Mouse (Mus musculus) lung, embryonic 15.5 days (tissue): ENCODE measurements around the gene Zbtb18. TPM values are rescaled to one million over a fixed set of nuclear protein-coding genes. Genes with fewer than 3 reads are reported as not detected.

Experiments used
- ATAC-seq: fragments of 200-750 bp; cut with Nextera tagmentation; 2 replicates; pipeline ENCODE4 v1.8.0; 2017; ENCODE audit warnings: moderate number of reproducible peaks, borderline replicate concordance; ENCODE audit not compliant: low FRiP score, low TSS enrichment; ENCODE audit errors: extremely low read depth
- H3K27ac ChIP-seq: fragments of 300-500 bp; sonication (generic); 2 replicates; pipeline ENCODE4 v1.5.1; 2015; ENCODE audit warnings: moderate library complexity, mild to moderate bottlenecking, inconsistent platforms
- H3K27me3 ChIP-seq: fragments of 300-500 bp; sonication (generic); 2 replicates; pipeline ENCODE4 v1.6.1; 2015; ENCODE audit warnings: inconsistent platforms
- H3K36me3 ChIP-seq: fragments of 300-500 bp; sonication (generic); 2 replicates; pipeline ENCODE4 v1.6.1; 2015; ENCODE audit warnings: inconsistent platforms
- H3K4me1 ChIP-seq: fragments of 300-500 bp; sonication (generic); 2 replicates; pipeline ENCODE4 v1.6.1; 2015; ENCODE audit warnings: inconsistent platforms
- H3K4me2 ChIP-seq: fragments of 300-500 bp; sonication (generic); 2 replicates; pipeline ENCODE4 v1.6.1; 2015; ENCODE audit warnings: inconsistent platforms, mild to moderate bottlenecking, moderate library complexity
- H3K4me3 ChIP-seq: fragments of 300-500 bp; sonication (generic); 2 replicates; pipeline ENCODE4 v1.5.1; 2015; ENCODE audit warnings: mild to moderate bottlenecking, inconsistent platforms
- H3K9ac ChIP-seq: fragments of 300-500 bp; sonication (generic); 2 replicates; pipeline ENCODE4 v1.6.1; 2015; ENCODE audit warnings: inconsistent platforms
- H3K9me3 ChIP-seq: fragments of 300-500 bp; sonication (generic); 2 replicates; pipeline ENCODE4 v1.6.1; 2016; ENCODE audit warnings: inconsistent platforms
- WGBS: fragments of 180-500 bp; shearing (Covaris S2); methylation state at CpG from one replicate; pipeline ENCODE4 v1.1.7; 2015; 5-methylcytosine and 5-hydroxymethylcytosine counted together
- polyA plus RNA-seq: library from polyadenylated mRNA; unstranded; fragments of >200 nt; fragmentation: Nextera tagmentation; extraction: Ambion mirVana; gene quantifications from 2 replicates; pipeline ENCODE4 v1.2.1, GENCODE M21; 2015

Gene Zbtb18
- polyA plus RNA-seq, 1 experiment from 2014 or later = 1.8 TPM

- no peaks in the 10 kb centered on the region for H3K27me3 ChIP-seq
- H3K4me3 ChIP-seq = no peak overlapping the region
- no peak for ATAC-seq
- no peak overlapping the region for H3K27ac ChIP-seq
- H3K9me3 ChIP-seq = no peaks in the 10 kb centered on the region
- H3K4me1 ChIP-seq = peaks cover 3% of the 10 kb centered on the region; the same call in 1 of the 2 replicates
- no peak overlapping the region for H3K4me2 ChIP-seq
- WGBS = 42% methylated on average over 8 of the region's 8 CpGs
- H3K9ac ChIP-seq = no peak overlapping the region
- H3K36me3 ChIP-seq = no peaks in the 10 kb centered on the region
Measured at GRCm38 (mm10) chr1:177491280-177491679, 49.1 kb downstream of the Zbtb18 start.

DNA sequence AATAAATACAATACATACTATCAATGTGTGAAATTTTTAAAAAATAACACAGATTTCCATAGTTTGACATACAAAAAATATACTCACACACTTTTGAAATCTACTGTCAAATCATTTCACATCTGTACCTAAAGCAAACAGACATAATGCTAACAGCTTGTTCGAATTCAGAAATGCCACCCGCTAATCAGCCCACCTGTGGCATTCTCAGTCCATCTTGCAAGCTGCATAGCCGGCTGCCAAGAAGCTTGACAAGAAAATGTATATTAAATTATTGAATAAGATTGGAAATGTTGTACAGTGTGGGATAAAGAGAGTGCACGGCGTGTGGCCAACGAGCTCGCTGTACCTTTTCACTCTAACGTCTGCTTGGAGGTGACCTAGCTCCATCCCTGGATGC, 52.2 kb downstream of the Zbtb18 start:
- Histone ChIP-seq H3K4me1 (peaks cover 3% of the 10 kb centered on the region; the same call in 1 of the 2 replicates), H3K9me3 (no peaks in the 10 kb centered on the region)

DNA sequence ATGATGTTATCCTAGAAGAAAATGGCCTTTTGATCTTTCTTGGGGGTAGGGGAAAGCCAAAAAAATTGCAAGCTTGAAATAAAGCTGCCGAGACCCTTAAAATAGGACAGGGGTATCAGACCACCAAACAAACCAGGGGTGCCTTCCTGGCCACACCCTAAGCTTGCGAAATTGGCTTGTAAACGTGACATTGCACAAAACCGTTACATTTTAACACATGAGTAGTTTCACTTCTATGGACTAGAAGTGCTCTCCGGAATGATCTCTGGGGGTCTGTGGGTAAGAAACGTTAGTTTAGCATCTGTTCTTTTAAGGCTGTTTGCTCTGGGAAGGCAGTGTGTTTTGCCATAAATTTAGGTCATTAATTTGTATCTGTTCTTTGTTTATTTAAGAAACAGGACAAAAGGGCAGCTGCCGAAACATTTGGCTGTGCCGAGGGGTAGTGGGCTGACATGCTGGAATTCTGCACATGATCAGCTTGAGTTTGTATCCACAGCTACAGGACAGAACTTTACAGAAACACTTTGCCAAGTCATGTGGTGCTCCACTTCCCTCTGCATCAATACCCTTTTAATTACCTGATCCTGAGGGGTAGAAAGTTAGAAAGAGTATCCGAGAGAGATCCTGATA, 52.9 kb downstream of the Zbtb18 start:
- H3K9me3 ChIP-seq = no peaks in the 10 kb centered on the region
- ATAC-seq = no peak
- H3K9ac ChIP-seq = no peak overlapping the region
- no peak overlapping the region for H3K4me3 ChIP-seq
- no peaks in the 10 kb centered on the region for H3K27me3 ChIP-seq
- 0 out of 2 replicates have a peak overlapping the region, but pooled peaks have one; percentile 5 for H3K4me2 ChIP-seq
- H3K36me3 ChIP-seq = no peaks in the 10 kb centered on the region
- H3K27ac ChIP-seq = no peak overlapping the region
- peaks cover 3% of the 10 kb centered on the region; the same call in 1 of the 2 replicates for H3K4me1 ChIP-seq
- 38% methylated on average over 9 of the region's 9 CpGs for WGBS

More for the DNA sequence above, 52.2 kb downstream of the Zbtb18 start:
- ATAC-seq = no peak
- no peaks in the 10 kb centered on the region for H3K27me3 ChIP-seq
- H3K4me3 ChIP-seq = no peak overlapping the region
- H3K36me3 ChIP-seq = no peaks in the 10 kb centered on the region
- 82% methylated on average over 8 of the region's 8 CpGs for WGBS
- H3K27ac ChIP-seq = no peak overlapping the region
- no peak overlapping the region for H3K9ac ChIP-seq
- H3K4me2 ChIP-seq = no peak overlapping the region

Other genes with a start within 250 kb of the Zbtb18 start
- gene Akt3, start 184.1 kb upstream of the Zbtb18 start, polyA plus RNA-seq = 4.6 and 5.3 TPM in 2 replicates